Mouse (Mus musculus): ENCODE data around the gene Cacng4.

The Cacng4 gene

GRCm38 (mm10) chr11:107720264-107721021 lies 73.9 kb downstream of the Cacng4 start:
- no peak for DNase-seq (ENCODE audit: low read depth, low spot score)

- DNase-seq (ENCODE audit: low read depth, low spot score) = peak; percentile 32
Observed at GRCm38 (mm10) chr11:107716332-107716938, 77.9 kb downstream of the Cacng4 start, which contains the start of gene Cacng1. Gene Cacng1 (minus strand): TSS chr11:107716522.

- DNase-seq (ENCODE audit: low read depth, low spot score) = no peak
Observed at GRCm38 (mm10) chr11:107714368-107714767, 80.0 kb downstream of the Cacng4 start.

DNA sequence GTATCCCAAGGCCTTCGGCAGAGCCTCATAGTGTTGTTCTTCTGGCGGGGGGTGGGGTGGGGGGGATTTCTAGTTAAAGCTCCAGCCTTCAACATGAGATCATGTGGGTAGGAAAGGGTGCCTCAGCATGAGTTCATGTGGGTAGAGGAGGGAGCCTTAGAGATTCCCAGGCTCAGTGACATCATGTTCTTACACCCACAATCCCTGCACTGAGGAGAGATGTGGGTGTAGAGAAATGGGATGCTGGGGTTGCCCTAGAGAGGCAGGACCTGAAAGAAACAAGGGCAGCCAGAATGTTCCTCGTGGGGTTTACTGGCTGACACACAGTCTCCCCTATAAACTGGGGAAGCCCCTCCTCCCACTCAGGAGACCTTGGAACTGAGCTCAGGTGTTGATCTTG lies 84.0 kb downstream of the Cacng4 start:
- no peak for DNase-seq (ENCODE audit: low read depth, low spot score)

- DNase-seq (ENCODE audit: low read depth, low spot score) = no peak
Observed at GRCm38 (mm10) chr11:107707897-107708610, 86.3 kb downstream of the Cacng4 start.

DNA sequence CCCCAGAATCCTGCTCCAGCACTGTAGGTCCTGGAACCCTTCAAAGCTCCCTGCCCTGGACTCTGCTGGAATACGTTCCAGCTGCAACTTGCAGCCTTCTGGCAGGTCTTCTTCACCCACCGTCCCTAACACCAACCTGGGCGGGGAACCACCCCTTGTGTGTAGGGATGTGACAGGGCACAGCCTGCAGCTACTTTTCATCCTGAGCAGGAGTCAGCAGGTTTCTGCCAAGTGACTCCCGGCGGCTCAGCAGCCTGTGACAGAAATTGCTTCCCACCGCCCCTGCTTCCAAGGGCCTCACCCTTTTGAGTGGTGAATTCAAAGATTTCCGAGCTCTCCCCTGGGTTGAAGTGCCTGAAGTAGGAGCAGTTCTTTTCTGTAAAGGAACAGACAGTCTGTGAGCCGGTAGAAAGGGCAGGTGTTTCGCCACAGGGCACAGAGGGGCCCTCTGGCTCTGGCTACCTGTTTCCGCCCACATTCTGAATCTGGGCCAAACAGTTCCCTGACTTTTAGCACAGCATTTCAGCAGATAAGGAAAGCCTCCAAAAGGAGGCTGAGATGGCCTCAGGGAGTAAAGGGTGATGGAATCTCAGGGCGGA lies 88.8 kb downstream of the Cacng4 start:
- DNase-seq (ENCODE audit: low read depth, low spot score) = peak; percentile 71

DNA sequence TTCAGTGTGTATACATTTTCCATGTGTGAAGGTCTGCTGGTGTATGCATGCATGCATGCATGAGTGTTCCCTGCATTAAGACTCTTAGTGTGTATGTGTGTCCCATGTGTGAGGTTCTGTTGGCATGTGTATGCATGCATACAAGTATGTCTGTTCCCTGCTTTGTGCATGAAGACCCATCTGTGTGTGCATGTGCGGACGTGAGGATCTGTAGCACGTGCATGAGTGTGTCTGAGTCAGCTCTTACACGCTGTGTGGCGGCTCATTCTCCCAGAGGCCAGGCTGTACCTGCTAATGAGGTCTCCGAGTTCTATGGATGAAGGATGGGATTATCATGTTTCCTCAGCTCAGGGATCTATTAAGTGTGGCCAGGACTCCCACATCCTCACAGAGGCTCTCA lies 89.3 kb downstream of the Cacng4 start:
- DNase-seq (ENCODE audit: low read depth, low spot score) = no peak

DNA sequence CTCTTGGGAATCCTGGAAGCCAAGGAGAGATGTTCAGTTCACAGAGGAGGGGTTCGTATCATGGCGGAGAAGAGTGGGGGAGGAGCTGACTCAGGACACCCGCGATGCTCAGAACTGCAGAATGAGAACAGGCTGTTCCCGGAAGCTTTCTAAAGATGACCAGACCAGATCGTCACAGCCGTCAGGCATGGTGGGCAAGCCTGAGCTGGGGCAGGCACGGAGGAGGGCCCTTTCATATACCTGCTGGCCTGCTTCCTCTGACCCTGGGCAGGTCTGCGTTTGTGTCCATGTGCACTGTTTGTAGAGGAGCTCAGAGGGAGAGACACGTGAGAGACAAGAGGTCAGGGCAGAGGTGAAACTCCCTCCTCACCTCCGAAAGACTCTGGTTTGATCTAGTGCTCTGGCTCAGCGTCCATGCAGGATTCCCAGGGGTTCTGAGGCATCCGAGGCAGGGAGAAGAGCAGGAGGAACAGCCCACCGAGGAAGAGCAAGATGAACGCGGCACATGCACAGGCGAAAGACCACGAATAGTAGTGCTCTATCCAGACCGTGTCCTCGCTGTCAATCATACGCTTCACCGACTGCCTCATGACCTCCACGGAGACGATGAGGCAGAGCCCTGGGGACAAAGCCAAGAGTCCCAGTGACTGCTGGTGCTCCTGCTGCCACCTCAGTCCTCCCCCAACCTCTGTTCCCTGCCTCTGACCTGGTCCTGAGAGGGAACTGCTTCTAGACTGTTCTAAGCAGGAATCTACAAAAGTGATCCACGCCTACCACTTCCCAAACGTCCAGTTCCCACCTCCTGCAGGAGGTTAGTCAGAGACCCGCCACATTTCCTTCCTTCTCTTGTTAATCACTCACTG lies 90.9 kb downstream of the Cacng4 start:
- DNase-seq (ENCODE audit: low read depth, low spot score) = no peak

- DNase-seq (ENCODE audit: low read depth, low spot score) = no peak
Observed at GRCm38 (mm10) chr11:107699967-107700366, 94.4 kb downstream of the Cacng4 start.

- no peak for DNase-seq (ENCODE audit: low read depth, low spot score)
Observed at GRCm38 (mm10) chr11:107693338-107693737, 101.0 kb downstream of the Cacng4 start.

- DNase-seq (ENCODE audit: low read depth, low spot score) = no peak
Observed at GRCm38 (mm10) chr11:107691569-107691968, 102.8 kb downstream of the Cacng4 start.

DNA sequence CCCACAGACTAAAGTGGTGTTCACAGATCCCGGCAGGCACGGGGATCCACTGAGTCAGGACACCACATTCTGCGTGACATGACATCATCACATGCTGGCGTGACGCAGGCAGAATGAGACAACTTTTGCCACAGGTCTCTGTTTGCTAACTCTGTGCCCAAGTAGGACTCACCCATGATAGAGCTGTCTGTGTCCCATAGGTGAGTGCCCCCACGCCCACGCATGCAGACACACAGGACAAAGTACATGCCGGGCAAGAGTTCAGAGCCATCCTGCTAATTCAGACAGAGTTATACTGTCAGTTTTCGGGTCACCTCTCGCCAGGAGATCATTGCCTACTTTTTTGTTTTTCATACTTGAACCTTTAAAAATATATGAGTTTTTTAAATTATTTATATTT lies 105.9 kb downstream of the Cacng4 start:
- no peak for DNase-seq (ENCODE audit: low read depth, low spot score)

DNA sequence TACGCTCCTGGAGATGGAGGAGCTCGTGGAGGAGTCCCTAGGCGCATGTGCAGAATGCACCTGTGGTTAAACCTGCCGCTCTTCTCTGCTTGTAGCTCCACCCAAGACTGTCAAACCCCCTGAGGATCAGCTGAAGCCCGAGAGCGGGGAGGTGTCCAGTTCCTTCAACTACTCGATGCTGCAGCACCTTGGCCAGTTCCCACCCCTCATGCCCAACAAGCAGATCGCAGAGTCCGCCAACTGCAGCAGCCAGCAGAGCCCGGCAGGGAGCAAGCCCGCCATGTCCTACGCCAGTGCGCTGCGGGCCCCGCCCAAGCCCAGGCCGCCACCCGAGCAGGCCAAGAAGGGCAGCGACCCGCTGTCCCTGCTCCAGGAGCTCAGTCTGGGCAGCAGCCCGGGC lies 108.1 kb downstream of the Cacng4 start:
- peak; percentile 87 for DNase-seq (ENCODE audit: low read depth, low spot score)

DNA sequence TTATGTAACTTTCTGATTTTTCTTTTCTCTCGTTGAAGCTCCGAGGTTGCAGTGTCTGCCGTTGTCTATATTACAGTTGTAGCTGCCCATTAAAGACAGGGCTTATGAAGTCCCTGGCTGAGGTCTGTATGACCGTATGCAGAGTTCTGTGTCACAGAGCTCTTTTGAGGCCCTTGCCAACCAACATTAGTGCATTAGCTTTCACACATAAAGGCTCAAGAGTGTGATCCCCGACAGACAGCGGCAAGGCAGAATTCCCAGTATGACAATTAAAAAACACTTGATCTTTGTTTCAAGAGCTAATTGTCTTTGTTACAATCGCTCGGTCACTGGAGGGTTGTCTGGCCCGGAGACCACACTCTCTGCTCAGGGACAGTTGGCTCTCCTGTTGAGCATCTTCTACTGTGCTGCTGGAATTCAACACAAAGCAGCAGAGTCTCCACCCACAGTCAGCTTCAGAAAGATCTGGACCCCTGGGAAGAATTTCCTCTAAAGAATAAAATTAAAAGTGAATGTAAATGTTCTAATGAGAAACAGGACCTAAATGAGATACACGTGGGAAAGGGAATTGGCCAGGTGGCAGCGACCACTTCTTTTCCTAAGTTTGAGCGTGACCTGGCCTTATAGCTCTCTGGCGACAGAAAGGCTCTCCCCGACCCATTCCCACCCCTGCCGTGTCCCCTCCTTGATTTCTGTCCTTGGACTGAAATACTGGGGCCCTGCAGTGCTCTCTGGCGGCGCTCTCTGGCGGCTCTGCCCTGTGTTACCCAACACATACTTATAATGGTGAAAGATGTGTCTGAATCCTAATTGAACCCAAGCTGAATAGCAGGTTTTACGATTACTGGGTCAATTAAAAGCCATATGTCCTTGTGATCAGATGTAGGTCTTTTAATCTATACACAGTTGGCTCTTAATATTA lies 110.6 kb downstream of the Cacng4 start:
- peak; percentile 56 for DNase-seq (ENCODE audit: low read depth, low spot score)

DNA sequence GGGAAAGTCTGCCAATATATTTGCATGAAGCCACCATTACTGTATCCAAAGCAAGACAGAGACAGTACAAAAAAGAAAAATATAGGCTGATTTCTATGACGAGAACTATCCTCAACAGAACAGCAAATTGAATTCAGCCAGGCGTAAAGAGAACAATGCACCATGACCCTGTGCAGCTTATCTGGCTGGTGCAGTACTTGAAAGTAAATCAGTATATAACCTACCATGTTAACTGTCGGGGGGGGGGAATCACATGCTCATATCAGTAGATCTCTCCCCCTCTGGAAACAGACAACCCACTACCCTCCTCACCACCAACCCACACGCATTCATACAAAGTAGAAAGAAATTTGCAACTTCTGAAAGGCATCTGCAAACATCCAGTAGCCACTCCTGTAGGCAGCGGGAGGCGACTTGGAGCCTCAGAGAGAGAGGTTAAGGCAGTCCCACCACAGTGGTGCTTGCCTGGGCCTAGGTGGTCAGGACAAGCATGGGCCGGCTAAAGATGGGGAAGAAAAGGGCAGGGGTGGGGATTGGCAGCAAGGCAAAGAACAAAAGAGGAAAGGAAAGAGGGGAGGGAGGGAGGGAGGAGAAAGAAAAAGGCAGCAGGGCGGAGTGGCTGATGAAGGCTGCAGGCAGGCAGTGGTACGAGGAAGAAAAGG lies 111.5 kb downstream of the Cacng4 start:
- no peak for DNase-seq (ENCODE audit: low read depth, low spot score)

Measured in ZHBTc4 (cell line).